ENCODE assay signal across 27 mouse cellular contexts in the genomic region with DNA sequence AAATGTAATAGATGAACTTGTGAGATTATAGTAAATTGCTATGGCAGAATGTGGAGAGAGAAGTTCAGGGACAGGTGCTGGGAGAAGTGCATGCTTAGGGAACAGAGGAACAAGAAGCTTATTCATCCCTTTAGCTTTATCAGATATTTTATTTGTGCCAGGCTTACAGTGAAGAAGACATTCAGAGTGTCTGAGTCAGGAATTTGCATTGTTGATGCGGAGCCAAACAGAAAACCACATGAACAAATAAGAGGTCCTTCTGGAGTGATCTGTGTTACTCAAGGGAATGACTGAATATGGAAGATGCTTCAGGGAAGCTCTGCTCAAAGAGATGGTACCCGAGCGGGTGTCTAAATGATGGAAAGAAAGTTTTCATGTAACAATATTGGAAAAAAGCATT. TPM values are rescaled to one million over a fixed set of nuclear protein-coding genes. Genes with fewer than 3 reads are reported as not detected.
A peak's percentile ranks its signal among the peaks of the same experiment; 100 is the strongest.
DNase-seq lines count a peak whose midpoint lies in the region; ATAC-seq and TF ChIP-seq lines count a peak whose summit lies in the region.
"Had no signal": no experiment of that assay in that cellular context is flagged by ENCODE, and none has a peak within 500 bp of the region (broad histone marks: within the 10 kb centered on the region; RNA-seq: fewer than 3 reads in every experiment).

No protein-coding gene starts in this region.

- no peak for TF ChIP-seq CTCF in C2C12 (IDR thresholded peaks at IDR 0.05; ENCODE audit: control insufficient read depth, insufficient read depth, insufficient read length)

- H3K4me3 ChIP-seq in heart, embryonic 11.5 days (ENCODE audit: low read depth, low read length), result no peak overlapping the region
- H3K4me3 ChIP-seq in C2C12 (ENCODE audit: insufficient read depth, poor library complexity, severe bottlenecking) (no peak overlapping the region), myocyte (no peak overlapping the region)
- H3K4me3 ChIP-seq: heart, embryonic 12.5 days; heart, embryonic 15.5 days; hindbrain, embryonic 10.5 days; hindbrain, embryonic 13.5 days; intestine, embryonic 15.5 days had no signal

- no peaks in the 10 kb centered on the region for H3K27me3 ChIP-seq in heart, embryonic 11.5 days (ENCODE audit: control insufficient read depth, insufficient read depth, low read length)
- no peaks in the 10 kb centered on the region for H3K27me3 ChIP-seq in C2C12 (ENCODE audit: control insufficient read depth, insufficient read depth, insufficient read length)
- H3K27me3 ChIP-seq in myocyte (ENCODE audit: control insufficient read depth, insufficient read depth, insufficient read length), result no peaks in the 10 kb centered on the region
- H3K27me3 ChIP-seq: heart, embryonic 12.5 days; heart, embryonic 15.5 days; hindbrain, embryonic 13.5 days; intestine, embryonic 15.5 days; Patski had no signal

- H3K9ac ChIP-seq in heart, embryonic 11.5 days (ENCODE audit: low read depth, low read length), result no peak overlapping the region
- H3K9ac ChIP-seq: forebrain, postnatal 0 days; heart, embryonic 12.5 days; heart, embryonic 15.5 days; hindbrain, embryonic 13.5 days; intestine, embryonic 15.5 days had no signal

- H3K36me3 ChIP-seq in heart, embryonic 11.5 days (ENCODE audit: control insufficient read depth, insufficient read depth, low read length), result no peaks in the 10 kb centered on the region
- H3K36me3 ChIP-seq in C2C12 (ENCODE audit: control insufficient read depth, insufficient read depth) (no peaks in the 10 kb centered on the region), myocyte (ENCODE audit: control insufficient read depth, insufficient read depth) (no peaks in the 10 kb centered on the region)
- H3K36me3 ChIP-seq: heart, embryonic 12.5 days; heart, embryonic 15.5 days; hindbrain, embryonic 10.5 days; hindbrain, embryonic 13.5 days; intestine, embryonic 15.5 days had no signal

- H3K4me2 ChIP-seq in heart, embryonic 11.5 days, result no peak overlapping the region
- peak overlapping the region; percentile 3 for H3K4me2 ChIP-seq in myocyte (ENCODE audit: low read depth)
- H3K4me2 ChIP-seq: heart, embryonic 12.5 days; heart, embryonic 15.5 days; hindbrain, embryonic 13.5 days; intestine, embryonic 15.5 days had no signal

- H3K9me3 ChIP-seq in heart, embryonic 11.5 days (replicated peaks; ENCODE audit: control insufficient read depth, low read length), result no peaks in the 10 kb centered on the region
- H3K9me3 ChIP-seq: heart, embryonic 12.5 days; heart, embryonic 15.5 days; hindbrain, embryonic 10.5 days; hindbrain, embryonic 13.5 days; intestine, embryonic 15.5 days had no signal

- no peaks in the 10 kb centered on the region for H3K4me1 ChIP-seq in heart, embryonic 11.5 days (ENCODE audit: control insufficient read depth, insufficient read depth, low read length)
- H3K4me1 ChIP-seq: heart, embryonic 12.5 days; heart, embryonic 15.5 days; hindbrain, embryonic 10.5 days; intestine, embryonic 15.5 days had no signal

- no peaks in the 10 kb centered on the region for H3K79me2 ChIP-seq in C2C12 (ENCODE audit: control insufficient read depth, insufficient read depth)
- no peaks in the 10 kb centered on the region for H3K79me2 ChIP-seq in myocyte (ENCODE audit: control insufficient read depth, insufficient read depth)

- no peak overlapping the region for H3K27ac ChIP-seq in heart, embryonic 11.5 days (ENCODE audit: low read depth, low read length)
- H3K27ac ChIP-seq: heart, embryonic 15.5 days; hindbrain, embryonic 10.5 days; hindbrain, embryonic 13.5 days; intestine, embryonic 15.5 days had no signal

- DNase-seq in heart, adult 11 months, result peak; percentile 2
- DNase-seq in urinary bladder, adult 2 months (ENCODE audit: low spot score), result no peak
- no peak for DNase-seq in thymus, adult 18-20 months
- DNase-seq: adrenal gland, adult 8-10 months; adrenal gland, postnatal 36 days; B cell, adult 2 months; cerebellum, adult 18-20 months; cerebellum, adult 9-10 months; cerebellum, postnatal 14 days; forebrain, postnatal 0 days; gastrocnemius, postnatal 10 days; gastrocnemius, postnatal 36 days; heart, postnatal 10 days; heart, postnatal 36 days; kidney, adult 11 months had no signal

- no peaks in the 10 kb centered on the region for H3K79me3 ChIP-seq in C2C12 (ENCODE audit: low read depth)

- WGBS in heart, embryonic 11.5 days (ENCODE audit: insufficient replicate concordance), result 91% methylated on average over 3 of the region's 3 CpGs

- TF ChIP-seq POLR2A in myocyte (IDR thresholded peaks at IDR 0.05; ENCODE audit: insufficient read length, low read depth), result no peak

- H3ac ChIP-seq in C2C12 (ENCODE audit: control insufficient read depth, insufficient read length, low read depth) (no peak overlapping the region), myocyte (ENCODE audit: control insufficient read depth, insufficient read length) (no peak overlapping the region)

- ATAC-seq in heart, embryonic 11.5 days (replicated peaks; ENCODE audit: insufficient number of reproducible peaks, low FRiP score, low TSS enrichment), result no peak
- ATAC-seq: CD4-positive, CD25-positive, alpha-beta regulatory T cell, adult 4 months; forebrain, embryonic 14.5 days; forebrain, postnatal 0 days; hindbrain, embryonic 16.5 days; intestine, embryonic 15.5 days; Patski had no signal

TF ChIP-seq in C2C12, 6 proteins besides CTCF, POLR2A, EP300 and RAD21:
- TF ChIP-seq USF1 (IDR thresholded peaks at IDR 0.05; ENCODE audit: low read depth) (peak; percentile 23), MYOD1 (IDR thresholded peaks at IDR 0.05; ENCODE audit: control insufficient read depth, insufficient read length, low read depth) (peak; percentile 47), CEBPB (IDR thresholded peaks at IDR 0.05; ENCODE audit: low read depth) (no peak), FOSL1 (IDR thresholded peaks at IDR 0.05; ENCODE audit: insufficient read depth, low read length, poor library complexity, severe bottlenecking) (no peak)

TF ChIP-seq in myocyte, 11 proteins besides CTCF, POLR2A, EP300 and RAD21:
- TF ChIP-seq SRF (IDR thresholded peaks at IDR 0.05; ENCODE audit: control insufficient read depth, insufficient read length, low read depth) (no peak), MYOD1 (IDR thresholded peaks at IDR 0.05; ENCODE audit: control insufficient read depth in 1 of 3, insufficient read length in 2 of 3, low read depth in 2 of 3) (peak in 2 of 3 experiments; percentile 32 to 42)

RNA-seq across cellular contexts. Expression of a gene that starts 57.1 kb away (rescaled TPM):
- 16.7 and 17.9 TPM in 2 replicates for polyA plus RNA-seq in heart, embryonic 11.5 days (2014; fragmentation: Nextera tagmentation; extraction: Ambion mirVana)
- polyA plus RNA-seq in C2C12 (2012; fragmentation: generic; extraction: Trizol) (9.4 TPM), myocyte (2012; fragmentation: generic; extraction: Trizol) (8.9 TPM)
- 7.8 and 12.6 TPM in 2 replicates for polyA plus RNA-seq in urinary bladder, adult 2 months (2012; rRNA removed)
